Mouse (Mus musculus) MEL-GATA-1-ER (cell line): ENCODE data around the gene Tac2.

Source experiments
- DNase-seq: peaks from one replicate; pipeline ENCODE4 v3.0.0-alpha.2; 2012; ENCODE audit warnings: low read depth; ENCODE audit errors: extremely low read depth

Gene Tac2

DNA sequence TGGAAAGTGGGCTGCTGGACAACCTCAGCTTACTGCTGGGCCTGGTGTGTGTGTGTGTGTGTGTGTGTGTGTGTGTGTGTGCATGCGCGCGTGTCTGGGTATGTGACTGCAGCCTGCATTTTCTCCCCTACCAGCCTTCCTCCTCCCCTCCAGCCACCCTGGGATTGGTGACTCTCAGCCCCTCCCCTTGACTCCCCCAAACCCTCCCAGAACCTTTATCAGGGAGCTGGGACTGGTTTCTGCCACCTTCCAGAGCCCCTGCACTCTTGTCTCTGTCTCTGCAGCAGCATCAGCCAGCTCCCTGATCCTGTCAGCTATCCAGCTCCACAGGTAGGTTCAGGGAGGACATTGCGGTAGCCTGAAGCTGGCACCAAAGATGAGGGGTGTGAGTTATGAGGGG is 858 bp downstream of the Tac2 start:
- DNase-seq: no peak

DNA sequence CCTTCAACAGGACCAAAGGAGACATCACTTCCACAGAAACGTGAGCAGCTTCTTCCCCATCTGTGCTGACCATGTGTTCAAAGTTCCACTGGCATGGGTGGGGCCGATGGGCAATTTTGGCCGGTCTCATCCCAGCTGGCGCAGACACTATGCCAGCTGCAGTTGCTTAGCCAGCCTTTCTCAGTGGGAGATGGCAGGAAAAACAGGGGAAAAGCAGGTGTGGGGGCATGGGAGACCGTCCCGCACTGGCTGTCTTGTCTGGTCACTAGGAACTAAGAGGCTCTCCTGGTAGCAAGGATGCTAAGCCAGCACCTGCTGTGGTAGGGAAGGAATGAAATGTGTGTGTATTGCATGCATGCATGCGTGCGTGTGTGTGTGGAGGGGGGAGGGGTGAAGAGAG is 4.2 kb downstream of the Tac2 start:
- DNase-seq: no peak

DNA sequence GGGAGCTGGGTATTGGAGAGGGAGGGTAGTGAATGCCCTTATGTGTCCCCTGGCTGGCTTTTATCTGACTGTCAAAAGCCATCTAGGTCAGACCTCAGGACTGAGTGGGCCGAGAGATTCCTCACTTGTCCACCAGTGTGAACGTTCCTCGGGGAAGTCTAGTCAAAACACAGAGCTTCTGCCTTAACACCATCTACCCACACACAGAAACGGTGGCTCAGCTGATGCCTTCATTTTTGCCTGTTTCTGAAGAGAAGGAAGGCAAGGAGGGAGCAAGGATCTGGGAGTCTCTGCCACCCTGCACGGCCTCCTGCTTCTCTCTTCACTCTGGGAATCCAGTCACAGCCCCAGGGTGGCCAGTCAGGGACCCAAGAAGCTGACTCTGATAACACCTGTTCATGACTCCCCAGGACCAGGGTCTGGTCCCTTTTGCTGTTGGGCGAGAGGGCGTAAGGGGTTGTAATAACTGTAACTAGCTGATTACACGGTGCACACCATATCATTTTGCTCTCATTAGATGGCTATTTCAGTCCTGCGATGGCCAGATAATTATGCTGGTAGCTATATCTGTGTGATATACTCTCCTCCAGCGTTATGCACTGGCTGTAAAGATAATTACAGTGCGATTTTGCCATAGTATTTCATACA is 6.1 kb downstream of the Tac2 start:
- no peak for DNase-seq

DNA sequence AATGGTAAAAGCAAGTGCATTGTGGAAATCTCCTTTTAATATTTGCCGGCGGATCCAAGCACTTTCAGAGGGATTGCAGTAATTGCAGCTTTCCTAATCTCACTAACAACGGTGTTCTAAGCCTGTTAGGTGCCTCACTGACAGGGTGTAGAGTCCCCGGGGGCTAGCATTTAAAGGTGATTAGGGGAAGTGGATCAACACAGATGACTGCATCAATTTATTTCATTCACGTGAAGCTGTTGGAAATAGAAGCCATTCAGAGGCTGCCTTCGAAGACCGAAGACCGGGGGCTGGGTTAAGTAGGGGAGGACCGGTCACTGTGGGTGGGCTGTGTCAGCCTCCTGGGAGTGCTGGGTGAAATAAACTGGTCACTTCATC is 6.6 kb downstream of the Tac2 start:
- DNase-seq: no peak

DNA sequence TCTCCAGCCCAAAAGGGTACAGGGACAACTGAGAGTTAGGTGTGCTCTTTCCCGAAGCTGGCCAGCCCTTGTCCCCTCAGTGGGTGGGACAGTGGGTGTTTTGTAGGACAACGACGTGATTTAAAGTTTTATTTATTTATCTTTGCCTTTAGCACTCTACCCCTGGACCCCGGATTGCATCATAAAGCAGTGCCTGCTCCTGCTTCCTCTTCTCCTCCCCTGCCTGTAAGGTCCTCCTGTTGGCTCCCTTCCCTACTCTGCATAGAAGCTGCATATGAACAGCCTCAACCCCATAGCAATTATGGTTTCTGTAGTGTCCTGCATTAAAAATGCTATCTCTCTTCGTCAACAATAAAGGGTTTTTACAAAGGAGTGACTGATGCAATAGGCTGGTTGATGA is 7.1 kb downstream of the Tac2 start:
- DNase-seq: no peak

DNA sequence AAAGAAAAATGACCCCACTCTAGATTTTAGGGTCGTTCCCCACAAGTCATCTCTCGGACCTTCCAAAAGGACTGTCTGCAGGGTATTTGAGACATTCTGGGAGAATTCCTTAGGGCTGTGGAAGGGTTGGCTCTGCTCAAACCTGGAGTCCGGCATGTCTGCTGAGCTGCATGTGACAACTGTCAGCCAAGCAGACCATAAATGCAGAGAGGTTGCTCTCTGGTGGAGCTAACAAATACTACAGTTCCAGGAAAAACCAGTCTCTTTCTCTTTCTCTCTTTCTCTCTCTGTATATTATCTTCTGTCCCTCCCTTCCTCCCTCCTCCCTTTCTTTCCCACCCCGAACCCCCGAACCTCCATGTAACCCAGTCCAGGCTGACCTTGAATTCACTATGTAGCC is 10.2 kb downstream of the Tac2 start:
- no peak for DNase-seq

DNA sequence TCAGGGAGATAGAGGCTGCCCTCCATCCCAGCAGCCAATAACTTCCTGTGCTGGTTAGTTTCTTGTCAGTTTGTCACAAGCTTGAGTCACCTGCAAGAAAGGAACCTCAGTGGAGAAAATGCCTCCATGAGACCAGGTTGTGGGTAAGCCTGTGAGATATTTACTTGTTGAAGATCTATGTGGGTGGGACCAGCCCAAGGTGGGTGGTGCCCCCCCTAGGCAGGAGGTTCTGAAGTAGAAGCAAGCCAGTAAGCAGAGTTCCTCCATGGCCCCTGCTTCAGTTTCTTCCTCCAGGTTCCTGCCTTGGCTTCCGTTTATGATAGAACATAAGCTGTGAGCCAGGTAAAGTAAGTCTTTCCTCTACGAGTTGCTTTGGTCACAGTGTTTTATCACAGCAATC is 12.0 kb downstream of the Tac2 start:
- DNase-seq: no peak

DNA sequence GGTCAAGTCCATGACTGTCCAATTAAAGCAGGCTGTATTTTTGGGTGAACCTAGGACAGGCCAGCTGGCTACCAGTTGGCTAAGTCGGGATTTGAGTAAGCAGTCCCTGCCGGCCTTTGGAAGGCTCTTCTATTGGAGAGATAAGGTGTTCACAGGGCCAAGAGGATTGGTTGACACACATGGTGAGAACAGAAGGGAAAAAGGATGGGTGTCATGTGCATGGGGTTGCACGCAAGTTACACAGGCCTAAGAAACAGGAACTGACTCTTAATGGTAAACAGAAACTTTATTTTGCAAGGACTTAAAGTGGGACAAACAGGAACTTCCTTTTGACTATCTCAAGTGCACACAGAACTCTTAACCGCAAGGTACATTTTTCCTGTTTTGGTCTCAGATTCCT is 12.6 kb downstream of the Tac2 start:
- DNase-seq: peak; percentile 88

DNA sequence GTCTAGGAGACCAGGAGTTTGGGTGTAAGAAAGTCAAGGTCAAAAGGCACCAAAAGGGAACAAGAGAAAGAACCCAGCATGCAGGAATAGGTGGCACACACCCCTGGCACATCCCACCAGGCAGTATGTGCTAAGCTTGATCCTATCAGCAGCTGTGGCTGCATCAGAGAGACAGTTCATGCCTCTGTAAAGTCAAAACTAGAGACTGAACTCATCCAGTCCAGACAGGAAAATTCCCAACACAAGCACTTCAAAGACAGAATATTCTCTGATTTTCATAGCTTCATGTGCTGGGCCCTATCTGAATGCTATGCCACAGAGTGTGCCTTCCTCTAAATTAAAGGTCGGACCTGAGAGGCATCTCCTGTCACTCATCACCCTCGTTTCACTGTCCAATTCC is 13.3 kb downstream of the Tac2 start:
- DNase-seq: no peak

DNA sequence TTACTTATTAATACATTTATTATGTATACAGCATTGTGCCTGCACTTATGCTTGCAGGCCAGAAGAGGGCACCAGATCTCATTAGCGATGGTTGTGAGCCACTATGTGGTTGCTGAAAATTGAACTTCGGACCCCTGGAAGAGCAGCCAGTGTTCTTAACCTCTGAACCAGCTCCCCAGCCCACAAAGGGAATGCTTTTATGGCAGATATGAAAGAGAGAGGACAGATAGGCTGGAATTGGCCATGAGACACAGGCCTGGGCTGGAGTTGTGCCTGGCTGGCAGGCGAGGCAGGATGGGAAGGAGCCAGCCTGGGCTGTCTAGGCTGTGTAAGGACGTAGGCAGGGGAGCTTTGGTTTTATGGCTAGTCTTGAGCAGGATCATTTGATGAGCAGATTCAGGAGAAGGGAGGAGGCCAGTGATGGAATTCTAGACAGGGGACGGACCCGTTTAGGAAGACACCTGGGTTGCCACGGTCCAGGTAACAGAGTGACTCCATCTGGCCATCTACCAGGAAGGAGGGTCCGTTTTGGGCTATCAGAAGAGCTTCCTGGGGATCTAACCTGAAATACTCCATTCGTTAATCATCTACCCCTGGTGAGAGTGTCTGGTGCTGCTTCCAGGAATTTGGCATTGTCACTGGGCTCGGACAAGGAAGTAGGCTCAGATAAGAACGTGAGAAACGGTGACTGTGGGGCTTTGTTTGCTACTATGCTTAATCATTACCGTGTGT is 14.0 kb downstream of the Tac2 start:
- peak; percentile 70 for DNase-seq

DNA sequence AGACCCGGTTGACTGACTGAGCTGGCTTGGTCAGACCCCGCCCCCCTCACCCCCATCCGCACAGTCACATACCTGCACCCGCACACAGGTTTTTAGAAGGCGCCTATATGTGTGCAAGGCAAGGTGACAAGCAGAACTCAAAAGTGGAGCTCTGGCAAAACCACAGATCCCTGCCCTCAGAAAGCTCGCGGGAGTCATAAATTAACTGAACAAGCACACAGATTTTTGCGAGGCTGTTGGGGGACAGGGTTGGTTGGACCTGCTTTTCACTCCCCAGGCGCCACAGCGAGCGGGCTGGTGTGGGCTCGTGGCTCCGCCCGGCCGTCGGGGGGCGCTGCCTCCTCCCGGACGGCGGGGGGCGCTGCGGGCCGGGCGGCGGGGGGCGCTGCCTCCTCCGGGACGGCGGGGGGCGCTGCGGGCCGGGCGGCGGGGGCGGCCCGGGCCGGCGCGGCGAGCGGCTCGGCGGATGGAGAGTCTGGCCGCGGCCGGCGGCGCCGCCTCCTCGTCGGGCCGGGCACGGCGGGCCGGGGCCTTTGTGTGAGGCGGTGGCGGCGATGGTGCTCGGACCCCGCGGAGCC is 14.9 kb downstream of the Tac2 start, which contains the start of gene Zbtb39:
Gene Zbtb39 (plus strand): TSS at position 456 of the 578 bp plus-strand sequence.
- no peak for DNase-seq

DNA sequence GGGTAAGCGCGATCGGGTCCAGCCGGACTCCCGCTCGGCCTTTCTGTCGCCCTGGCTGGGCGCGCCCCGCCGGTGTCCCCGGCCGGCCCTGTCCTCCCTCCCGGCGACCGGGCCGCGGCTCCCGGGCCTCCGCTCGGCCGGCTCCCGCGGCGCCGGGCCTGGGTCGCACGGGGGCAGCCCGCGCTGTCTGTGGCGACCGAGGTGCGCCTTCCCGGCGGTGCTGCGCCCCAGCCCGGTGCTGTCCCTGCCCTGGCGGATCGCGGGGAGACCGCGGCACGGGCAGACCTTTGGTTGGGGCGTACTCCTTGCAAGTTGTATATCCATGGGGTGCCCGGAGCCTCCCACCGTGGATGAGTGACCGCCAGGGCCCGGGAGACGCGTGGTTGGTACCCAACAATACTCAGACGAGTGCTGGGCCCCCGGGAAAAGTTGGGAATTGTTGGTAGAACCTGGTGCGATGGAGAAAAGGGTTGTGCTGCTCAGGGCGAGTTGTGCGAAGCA is 15.4 kb downstream of the Tac2 start:
- no peak for DNase-seq

DNA sequence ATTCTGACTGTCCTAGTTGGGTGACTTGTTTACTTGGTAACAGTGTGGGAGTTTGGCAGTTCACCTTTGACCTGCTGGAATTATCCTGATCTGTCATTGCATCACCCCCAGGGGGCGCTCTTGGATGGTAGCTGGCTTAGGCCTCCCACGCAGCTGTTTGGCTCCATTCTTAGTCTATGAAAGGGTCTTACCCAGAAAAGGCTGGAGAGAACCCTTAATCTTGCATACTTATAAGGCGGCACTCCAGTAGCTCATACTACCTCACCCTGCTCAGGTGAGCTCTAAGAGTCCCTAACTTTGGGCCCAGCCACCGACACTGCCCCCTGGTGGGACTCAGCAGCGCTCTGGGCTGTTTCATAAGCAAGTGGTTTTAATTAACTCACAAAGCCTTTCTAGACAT is 20.4 kb downstream of the Tac2 start:
- no peak for DNase-seq

DNA sequence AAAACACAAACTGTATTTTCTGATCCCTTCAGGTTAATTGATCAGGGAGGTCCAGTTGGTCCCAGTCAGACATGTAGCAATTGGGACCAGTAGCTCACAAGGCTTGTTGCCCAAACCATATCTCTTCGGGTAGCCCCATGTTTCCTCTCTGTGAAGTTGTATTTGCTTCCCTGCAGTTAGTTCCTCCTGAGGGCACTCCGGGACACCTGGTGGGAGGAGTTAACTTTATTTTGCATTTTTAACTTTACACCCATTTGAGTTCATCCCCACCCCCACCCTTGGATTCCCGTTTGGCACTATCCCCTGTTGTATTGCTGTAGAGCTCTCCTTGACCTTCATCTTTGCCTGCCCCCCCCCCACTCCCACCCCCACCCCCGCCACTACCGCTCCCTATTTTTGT is 21.6 kb downstream of the Tac2 start:
- no peak for DNase-seq

DNA sequence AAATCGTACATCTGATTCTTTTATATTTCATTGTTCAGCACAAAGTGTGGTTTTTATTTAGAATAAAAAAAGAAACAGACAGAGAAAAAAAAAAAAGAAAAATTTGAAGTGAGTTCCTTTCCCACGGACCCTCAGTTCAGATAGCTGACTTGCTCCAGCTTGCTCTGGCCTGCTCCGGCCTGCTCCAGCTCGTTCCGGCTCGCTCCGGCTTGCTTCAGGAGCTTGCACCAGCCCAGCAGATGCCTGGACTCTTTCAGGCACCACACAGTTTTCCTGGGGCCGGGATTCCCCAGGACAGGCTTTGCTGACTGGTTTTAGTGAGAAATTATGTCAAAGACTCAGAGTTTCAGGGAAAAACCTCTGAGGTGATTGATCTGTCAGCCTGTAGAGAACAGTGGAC is 23.0 kb downstream of the Tac2 start:
- no peak for DNase-seq

DNA sequence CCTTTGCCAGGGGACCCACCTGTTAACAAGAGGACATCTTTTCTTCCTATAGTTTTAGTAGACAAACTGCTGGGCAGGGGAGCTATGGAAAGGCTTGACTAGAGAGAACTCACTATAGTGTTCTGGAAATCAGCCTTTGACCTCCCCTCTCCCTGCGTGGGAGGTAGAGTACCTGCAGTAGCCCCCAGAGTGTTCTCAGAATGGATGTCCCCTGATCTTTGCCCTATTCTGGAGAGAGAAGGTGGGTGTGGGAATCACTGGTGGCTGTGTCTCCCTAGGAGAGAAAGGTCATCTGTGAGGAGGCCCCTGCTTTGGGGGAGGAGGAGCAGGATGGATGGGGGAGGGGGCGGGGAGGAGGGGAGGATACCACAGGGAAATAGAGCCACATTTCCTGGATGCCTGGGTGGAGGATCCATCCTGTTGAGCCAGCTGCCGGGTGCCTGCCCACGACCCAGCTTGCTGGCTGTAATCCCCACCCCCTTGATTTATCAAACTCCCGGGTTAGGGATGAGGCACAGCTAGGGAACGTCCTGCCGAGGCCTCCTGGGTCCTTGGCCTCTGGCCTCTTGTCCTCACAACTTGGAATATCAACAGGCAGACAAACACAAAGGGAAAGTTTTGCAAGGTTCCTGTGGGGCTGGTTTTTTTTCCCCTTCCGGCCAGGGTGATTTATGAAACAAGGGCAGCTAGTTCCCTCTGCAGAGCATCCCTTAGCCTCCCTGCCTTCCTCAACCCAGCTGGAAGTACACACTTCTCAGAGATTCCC is 24.8 kb downstream of the Tac2 start:
- DNase-seq: no peak

DNA sequence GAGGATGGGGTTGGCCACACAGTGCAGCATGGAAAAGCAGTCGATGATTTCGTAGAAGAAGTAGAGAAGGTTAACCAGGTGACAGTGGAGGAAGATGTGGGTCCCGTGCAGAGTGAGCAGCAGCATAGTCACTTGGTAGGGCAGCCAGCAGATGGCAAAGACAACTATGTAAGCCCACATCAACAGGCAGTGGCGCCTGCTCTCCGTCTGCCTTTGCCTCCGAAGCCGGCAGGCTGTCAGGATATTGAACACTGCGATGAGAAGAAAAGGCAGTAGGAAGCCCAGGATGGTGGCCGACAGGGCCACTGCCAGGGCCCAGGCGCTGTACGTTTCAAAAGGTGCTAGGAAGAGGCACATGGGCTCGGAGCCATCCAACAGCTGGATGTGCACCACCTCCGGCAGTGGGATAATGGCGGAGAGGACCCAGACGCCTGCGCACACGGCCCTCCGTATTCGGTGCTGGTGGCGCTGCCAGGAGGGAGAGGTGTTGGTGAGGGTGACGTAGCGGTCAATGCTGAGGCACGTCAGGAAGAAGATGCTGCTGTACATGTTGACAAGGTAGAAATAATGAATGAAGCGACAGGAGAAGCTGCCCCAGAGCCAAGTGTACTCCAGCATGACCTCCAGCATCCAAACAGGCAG is 26.0 kb downstream of the Tac2 start:
- DNase-seq: no peak

DNA sequence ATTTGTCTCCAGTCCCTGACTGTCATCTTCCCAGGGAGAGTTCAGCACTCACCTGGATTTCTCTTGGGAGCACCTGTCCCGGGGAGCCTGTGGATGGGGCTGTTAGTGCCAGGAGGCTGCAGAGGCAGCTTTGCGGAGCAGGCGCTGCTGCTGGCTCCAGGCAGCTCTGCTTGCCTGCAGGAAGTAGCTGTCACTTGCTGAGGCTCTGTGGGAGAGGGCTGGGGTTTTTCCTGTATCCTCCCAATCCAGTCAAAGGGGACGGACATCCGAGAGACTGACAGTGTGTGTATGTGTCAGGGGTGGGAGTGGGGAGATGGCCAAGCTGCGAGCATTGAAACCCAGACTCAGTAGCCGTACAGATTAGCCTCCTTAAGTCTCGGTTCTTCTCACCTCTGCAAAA is 27.3 kb downstream of the Tac2 start, which contains the start of gene Gpr182:
Gene Gpr182 (minus strand): TSS at position 185 of the 400 bp plus-strand sequence.
- no peak for DNase-seq

DNA sequence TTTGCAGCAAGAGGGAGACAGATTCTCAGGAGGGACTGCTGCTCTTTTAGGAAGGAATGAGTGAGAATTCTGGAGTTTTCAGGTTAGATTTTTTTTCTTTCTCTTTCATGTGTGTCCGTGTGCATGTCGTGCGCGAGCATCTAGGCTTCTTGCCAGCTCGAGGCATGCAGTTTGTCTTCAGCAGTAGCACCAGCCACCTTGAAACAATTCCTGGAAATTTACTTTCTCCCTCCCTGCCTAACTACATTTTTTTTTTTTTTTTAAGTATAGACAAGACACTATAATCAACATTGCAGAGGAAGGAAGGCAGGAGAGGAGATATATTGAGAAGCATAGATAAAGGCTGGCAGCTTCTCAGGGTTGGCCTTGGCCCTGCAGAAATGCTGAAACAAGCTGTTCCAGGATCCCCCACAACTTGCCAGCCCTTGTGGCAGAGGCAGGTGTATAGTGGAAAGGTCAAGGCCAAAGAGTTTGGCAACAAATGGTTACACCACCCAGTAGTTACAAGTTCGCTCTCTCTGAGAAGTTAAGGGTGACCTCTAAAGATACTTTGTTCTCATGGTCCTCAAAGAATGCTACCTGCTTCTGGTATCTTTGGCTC is 30.4 kb downstream of the Tac2 start:
- no peak for DNase-seq

DNA sequence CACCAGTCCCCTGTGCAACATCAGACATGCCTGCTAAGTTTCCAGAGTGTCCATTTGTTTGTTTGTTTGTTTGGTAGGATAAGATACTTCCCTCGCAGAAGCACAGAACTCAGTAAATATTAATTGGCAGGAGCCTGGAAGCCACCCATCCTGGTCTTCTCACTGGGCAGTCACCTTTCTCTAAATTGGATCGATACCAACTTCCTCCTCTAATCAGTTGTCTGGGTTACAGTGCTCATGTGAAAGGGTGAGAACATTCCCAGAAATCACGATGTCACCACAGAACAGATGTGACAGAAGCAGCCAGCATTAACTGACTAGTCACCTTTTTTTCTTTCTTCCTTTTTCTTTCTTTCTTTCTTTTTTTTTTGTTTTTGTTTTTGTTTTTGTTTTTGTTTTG is 31.0 kb downstream of the Tac2 start:
- DNase-seq: no peak
